Mouse (Mus musculus): ENCODE data around the gene Gm9844. TPM values are rescaled to one million over a fixed set of nuclear protein-coding genes. Genes with fewer than 3 reads are reported as not detected.
"Not testable (repeated sequence)": the region's sequence is repeated elsewhere in the genome, so short reads cannot be mapped to it uniquely, and the experiment has no call there.

Gene Gm9844
- total and polyA plus RNA-seq, 2 experiments from 2014 or later: 0.65 to 6.7 TPM

GRCm38 (mm10) chr7:24840331-24840730 is 21.7 kb upstream of the Gm9844 start:
- no peak for DNase-seq (ENCODE audit: low spot score)
- Histone ChIP-seq H3K9ac (replicated peaks; ENCODE audit: low read depth, low read length) (no peak overlapping the region), H3K27me3 (ENCODE audit: control insufficient read depth, insufficient read depth, low read length) (no peaks in the 10 kb centered on the region), H3K9me3 (replicated peaks; ENCODE audit: control insufficient read depth, low read length) (no peaks in the 10 kb centered on the region), H3K36me3 (replicated peaks; ENCODE audit: control insufficient read depth, insufficient read depth, low read length) (no peaks in the 10 kb centered on the region), H3K27ac (ENCODE audit: low read depth) (no peak overlapping the region), H3K4me2 (ENCODE audit: low read depth, low read length) (no peak overlapping the region), H3K4me3 (ENCODE audit: low read depth, low read length) (no peak overlapping the region), H3K4me1 (ENCODE audit: control insufficient read depth, insufficient read depth) (no peaks in the 10 kb centered on the region)
- WGBS: 60% methylated on average over 3 of the region's 3 CpGs
- no peak for ATAC-seq (ENCODE audit: insufficient read depth, low read depth)
- TF ChIP-seq EP300 (IDR thresholded peaks at IDR 0.05; ENCODE audit: low read depth): no peak
- no peak for TF ChIP-seq CTCF (IDR thresholded peaks at IDR 0.05; ENCODE audit: low read depth)

- H3K9ac ChIP-seq (replicated peaks; ENCODE audit: low read depth, low read length): no peak overlapping the region
- no peak for ATAC-seq (ENCODE audit: insufficient read depth, low read depth)
Measured at GRCm38 (mm10) chr7:24841009-24841408, 21.0 kb upstream of the Gm9844 start.

GRCm38 (mm10) chr7:24844144-24844543 is 17.9 kb upstream of the Gm9844 start:
- TF ChIP-seq CTCF (IDR thresholded peaks at IDR 0.05; ENCODE audit: low read depth) (no peak), EP300 (IDR thresholded peaks at IDR 0.05; ENCODE audit: low read depth) (no peak)
- Histone ChIP-seq H3K27me3 (ENCODE audit: control insufficient read depth, insufficient read depth, low read length) (no peaks in the 10 kb centered on the region), H3K4me1 (ENCODE audit: control insufficient read depth, insufficient read depth) (no peaks in the 10 kb centered on the region), H3K4me3 (ENCODE audit: low read depth, low read length) (no peak overlapping the region), H3K4me2 (ENCODE audit: low read depth, low read length) (no peak overlapping the region), H3K36me3 (replicated peaks; ENCODE audit: control insufficient read depth, insufficient read depth, low read length) (no peaks in the 10 kb centered on the region), H3K27ac (ENCODE audit: low read depth) (no peak overlapping the region), H3K9me3 (replicated peaks; ENCODE audit: control insufficient read depth, low read length) (no peaks in the 10 kb centered on the region), H3K9ac (replicated peaks; ENCODE audit: low read depth, low read length) (no peak overlapping the region)
- no peak for ATAC-seq (ENCODE audit: insufficient read depth, low read depth)
- 29% methylated on average over 5 of the region's 5 CpGs for WGBS
- no peak for DNase-seq (ENCODE audit: low spot score)

More at GRCm38 (mm10) chr7:24841009-24841408, 21.0 kb upstream of the Gm9844 start:
- no peak for TF ChIP-seq CTCF (IDR thresholded peaks at IDR 0.05; ENCODE audit: low read depth)
- TF ChIP-seq EP300 (IDR thresholded peaks at IDR 0.05; ENCODE audit: low read depth): no peak
- no peak for DNase-seq (ENCODE audit: low spot score)
- Histone ChIP-seq H3K27ac (ENCODE audit: low read depth) (no peak overlapping the region), H3K27me3 (ENCODE audit: control insufficient read depth, insufficient read depth, low read length) (no peaks in the 10 kb centered on the region), H3K4me2 (ENCODE audit: low read depth, low read length) (no peak overlapping the region), H3K36me3 (replicated peaks; ENCODE audit: control insufficient read depth, insufficient read depth, low read length) (no peaks in the 10 kb centered on the region), H3K4me3 (ENCODE audit: low read depth, low read length) (no peak overlapping the region), H3K4me1 (ENCODE audit: control insufficient read depth, insufficient read depth) (no peaks in the 10 kb centered on the region), H3K9me3 (replicated peaks; ENCODE audit: control insufficient read depth, low read length) (no peaks in the 10 kb centered on the region)
- 66% methylated on average over 4 of the region's 4 CpGs for WGBS

- TF ChIP-seq EP300 (IDR thresholded peaks at IDR 0.05; ENCODE audit: low read depth) (no peak), CTCF (IDR thresholded peaks at IDR 0.05; ENCODE audit: low read depth) (no peak)
- Histone ChIP-seq H3K4me2 (ENCODE audit: low read depth, low read length) (no peak overlapping the region), H3K36me3 (replicated peaks; ENCODE audit: control insufficient read depth, insufficient read depth, low read length) (no peaks in the 10 kb centered on the region), H3K9me3 (replicated peaks; ENCODE audit: control insufficient read depth, low read length) (no peaks in the 10 kb centered on the region), H3K4me1 (ENCODE audit: control insufficient read depth, insufficient read depth) (no peaks in the 10 kb centered on the region), H3K9ac (replicated peaks; ENCODE audit: low read depth, low read length) (no peak overlapping the region), H3K4me3 (ENCODE audit: low read depth, low read length) (no peak overlapping the region), H3K27me3 (ENCODE audit: control insufficient read depth, insufficient read depth, low read length) (no peaks in the 10 kb centered on the region), H3K27ac (ENCODE audit: low read depth) (no peak overlapping the region)
- 74% methylated on average over 9 of the region's 9 CpGs for WGBS
- no peak for DNase-seq (ENCODE audit: low spot score)
- no peak for ATAC-seq (ENCODE audit: insufficient read depth, low read depth)
Measured at GRCm38 (mm10) chr7:24845181-24845580, 16.8 kb upstream of the Gm9844 start.

GRCm38 (mm10) chr7:24845713-24846112 is 16.3 kb upstream of the Gm9844 start:
- no peaks in the 10 kb centered on the region for H3K4me1 ChIP-seq (ENCODE audit: control insufficient read depth, insufficient read depth)
- DNase-seq (ENCODE audit: low spot score) (peak; percentile 26), ATAC-seq (ENCODE audit: insufficient read depth, low read depth) (no peak)
- no peaks in the 10 kb centered on the region for H3K36me3 ChIP-seq (replicated peaks; ENCODE audit: control insufficient read depth, insufficient read depth, low read length)
- 2% methylated on average over 6 of the region's 6 CpGs for WGBS
- no peak overlapping the region for H3K9ac ChIP-seq (replicated peaks; ENCODE audit: low read depth, low read length)
- H3K27ac ChIP-seq (ENCODE audit: low read depth): no peak overlapping the region
- H3K9me3 ChIP-seq (replicated peaks; ENCODE audit: control insufficient read depth, low read length): no peaks in the 10 kb centered on the region
- H3K4me2 ChIP-seq (ENCODE audit: low read depth, low read length): no peak overlapping the region
- H3K4me3 ChIP-seq (ENCODE audit: low read depth, low read length): no peak overlapping the region
- no peaks in the 10 kb centered on the region for H3K27me3 ChIP-seq (ENCODE audit: control insufficient read depth, insufficient read depth, low read length)
- no peak for TF ChIP-seq CTCF (IDR thresholded peaks at IDR 0.05; ENCODE audit: low read depth)
- no peak for TF ChIP-seq EP300 (IDR thresholded peaks at IDR 0.05; ENCODE audit: low read depth)

- H3K27ac ChIP-seq (ENCODE audit: low read depth); H3K9me3 ChIP-seq (replicated peaks; ENCODE audit: control insufficient read depth, low read length): not testable (repeated sequence)
- WGBS: 25% methylated on average over 2 of the region's 2 CpGs
Measured at GRCm38 (mm10) chr7:24846576-24846975, 15.4 kb upstream of the Gm9844 start.

More at GRCm38 (mm10) chr7:24846576-24846975, 15.4 kb upstream of the Gm9844 start:
- not testable (repeated sequence) for H3K27me3 ChIP-seq (ENCODE audit: control insufficient read depth, insufficient read depth, low read length); H3K4me1 ChIP-seq (ENCODE audit: control insufficient read depth, insufficient read depth); H3K4me3 ChIP-seq (ENCODE audit: low read depth, low read length); H3K9ac ChIP-seq (replicated peaks; ENCODE audit: low read depth, low read length); DNase-seq (ENCODE audit: low spot score); H3K36me3 ChIP-seq (replicated peaks; ENCODE audit: control insufficient read depth, insufficient read depth, low read length); H3K4me2 ChIP-seq (ENCODE audit: low read depth, low read length); ATAC-seq (ENCODE audit: insufficient read depth, low read depth)

Data from heart, postnatal 0 days (tissue).